Mouse (Mus musculus): Measurements from ENCODE around the gene Lsm2. TPM values are rescaled to one million over a fixed set of nuclear protein-coding genes. Genes with fewer than 3 reads are reported as not detected.
"Not testable (repeated sequence)": the region's sequence is repeated elsewhere in the genome, so short reads cannot be mapped to it uniquely, and the experiment has no call there.

The Lsm2 gene
- polyA plus RNA-seq, 1 experiment: 60.7 TPM

- no peak overlapping the region for H3K27ac ChIP-seq (ENCODE audit: insufficient read depth, low read length)
- H3K36me3 ChIP-seq (ENCODE audit: control insufficient read depth, insufficient read depth, low read length): peaks cover 30% of the 10 kb centered on the region
- no peak for DNase-seq (ENCODE audit: low read depth in 1 of 2, low spot score in 2 of 2)
- H3K4me3 ChIP-seq (ENCODE audit: extremely low read depth, insufficient read depth, insufficient read length): no peak overlapping the region
- TF ChIP-seq POLR2A (IDR thresholded peaks at IDR 0.05; ENCODE audit: low read depth, low read length) (no peak), CTCF (IDR thresholded peaks at IDR 0.05; ENCODE audit: extremely low read depth, insufficient read depth, insufficient read length, insufficient replicate concordance) (no peak)
- no peaks in the 10 kb centered on the region for H3K27me3 ChIP-seq (ENCODE audit: control insufficient read depth, insufficient read depth, low read length)
- 96% methylated on average over 17 of the region's 17 CpGs for WGBS
- no peaks in the 10 kb centered on the region for H3K4me1 ChIP-seq (ENCODE audit: control insufficient read depth, insufficient read depth, insufficient read length)
Observed at GRCm38 (mm10) chr17:35004075-35004717, 22.5 kb downstream of the Lsm2 start.

DNA sequence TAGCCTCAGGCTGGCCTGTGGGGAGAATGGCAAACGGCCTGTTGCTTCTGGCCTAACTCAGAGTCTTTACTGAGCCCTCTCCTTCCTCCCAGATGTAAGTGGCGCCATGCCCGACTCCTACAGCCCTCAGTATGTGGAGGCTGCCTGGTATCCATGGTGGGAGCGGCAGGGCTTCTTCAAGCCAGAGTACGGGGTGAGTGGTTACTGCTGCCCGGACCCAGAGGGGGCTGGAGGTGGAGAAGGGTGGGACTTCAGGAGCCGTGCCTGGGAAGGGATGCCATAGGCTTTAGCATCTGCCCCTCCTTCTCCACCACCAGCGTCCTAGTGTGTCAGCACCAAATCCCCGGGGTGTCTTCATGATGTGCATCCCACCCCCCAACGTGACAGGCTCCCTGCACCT, 23.5 kb downstream of the Lsm2 start:
- no peak for TF ChIP-seq POLR2A (IDR thresholded peaks at IDR 0.05; ENCODE audit: low read depth, low read length)
- TF ChIP-seq CTCF (IDR thresholded peaks at IDR 0.05; ENCODE audit: extremely low read depth, insufficient read depth, insufficient read length, insufficient replicate concordance): no peak
- DNase-seq (ENCODE audit: low read depth in 1 of 2, low spot score in 2 of 2): no peak
- Histone ChIP-seq H3K27ac (ENCODE audit: insufficient read depth, low read length) (no peak overlapping the region), H3K4me3 (ENCODE audit: extremely low read depth, insufficient read depth, insufficient read length) (no peak overlapping the region), H3K36me3 (ENCODE audit: control insufficient read depth, insufficient read depth, low read length) (peaks cover 32% of the 10 kb centered on the region), H3K27me3 (ENCODE audit: control insufficient read depth, insufficient read depth, low read length) (no peaks in the 10 kb centered on the region), H3K4me1 (ENCODE audit: control insufficient read depth, insufficient read depth, insufficient read length) (no peaks in the 10 kb centered on the region)
- 93% methylated on average over 10 of the region's 10 CpGs for WGBS

GRCm38 (mm10) chr17:35005902-35006301, 24.2 kb downstream of the Lsm2 start:
- not testable (repeated sequence) for H3K4me1 ChIP-seq (ENCODE audit: control insufficient read depth, insufficient read depth, insufficient read length); H3K27ac ChIP-seq (ENCODE audit: insufficient read depth, low read length); DNase-seq (ENCODE audit: low read depth in 1 of 2, low spot score in 2 of 2); H3K4me3 ChIP-seq (ENCODE audit: extremely low read depth, insufficient read depth, insufficient read length); H3K27me3 ChIP-seq (ENCODE audit: control insufficient read depth, insufficient read depth, low read length)
- 93% methylated on average over 4 of the region's 5 CpGs for WGBS
- H3K36me3 ChIP-seq (ENCODE audit: control insufficient read depth, insufficient read depth, low read length): peaks cover 39% of the 10 kb centered on the region

- Histone ChIP-seq H3K27ac (ENCODE audit: insufficient read depth, low read length) (no peak overlapping the region), H3K27me3 (ENCODE audit: control insufficient read depth, insufficient read depth, low read length) (no peaks in the 10 kb centered on the region), H3K36me3 (ENCODE audit: control insufficient read depth, insufficient read depth, low read length) (peaks cover 55% of the 10 kb centered on the region), H3K4me3 (ENCODE audit: extremely low read depth, insufficient read depth, insufficient read length) (no peak overlapping the region), H3K4me1 (ENCODE audit: control insufficient read depth, insufficient read depth, insufficient read length) (no peaks in the 10 kb centered on the region)
- TF ChIP-seq POLR2A (IDR thresholded peaks at IDR 0.05; ENCODE audit: low read depth, low read length) (no peak), CTCF (IDR thresholded peaks at IDR 0.05; ENCODE audit: extremely low read depth, insufficient read depth, insufficient read length, insufficient replicate concordance) (no peak)
- WGBS: 90% methylated on average over 7 of the region's 7 CpGs
- DNase-seq (ENCODE audit: low read depth in 1 of 2, low spot score in 2 of 2): no peak
Observed at GRCm38 (mm10) chr17:35007387-35007991, 25.8 kb downstream of the Lsm2 start.

GRCm38 (mm10) chr17:35009586-35009985, 27.9 kb downstream of the Lsm2 start:
- 94% methylated on average over 7 of the region's 7 CpGs for WGBS
- no peaks in the 10 kb centered on the region for H3K27me3 ChIP-seq (ENCODE audit: control insufficient read depth, insufficient read depth, low read length)
- no peak for DNase-seq (ENCODE audit: low read depth in 1 of 2, low spot score in 2 of 2)
- H3K4me1 ChIP-seq (ENCODE audit: control insufficient read depth, insufficient read depth, insufficient read length): no peaks in the 10 kb centered on the region
- H3K4me3 ChIP-seq (ENCODE audit: extremely low read depth, insufficient read depth, insufficient read length): no peak overlapping the region
- H3K36me3 ChIP-seq (ENCODE audit: control insufficient read depth, insufficient read depth, low read length): peaks cover 69% of the 10 kb centered on the region
- no peak for TF ChIP-seq POLR2A (IDR thresholded peaks at IDR 0.05; ENCODE audit: low read depth, low read length)
- TF ChIP-seq CTCF (IDR thresholded peaks at IDR 0.05; ENCODE audit: extremely low read depth, insufficient read depth, insufficient read length, insufficient replicate concordance): no peak
- H3K27ac ChIP-seq (ENCODE audit: insufficient read depth, low read length): no peak overlapping the region

DNA sequence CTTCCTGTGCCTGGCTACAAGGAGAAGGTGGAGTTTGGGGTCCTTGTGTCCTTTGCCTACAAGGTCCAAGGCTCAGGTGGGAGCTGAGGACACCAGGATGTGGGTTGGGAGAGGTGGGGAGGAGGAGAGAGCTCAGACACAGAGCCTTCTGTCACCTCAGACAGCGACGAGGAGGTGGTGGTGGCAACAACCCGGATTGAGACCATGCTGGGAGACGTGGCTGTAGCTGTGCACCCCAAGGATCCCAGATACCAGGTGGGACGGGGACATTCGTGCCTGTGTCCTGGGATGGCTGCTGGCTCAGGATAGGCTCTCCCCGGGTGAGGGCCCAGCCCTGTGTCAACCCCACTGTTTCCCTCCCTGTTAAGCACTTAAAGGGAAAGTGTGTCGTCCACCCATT, 29.8 kb downstream of the Lsm2 start:
- no peak for DNase-seq (ENCODE audit: low read depth in 1 of 2, low spot score in 2 of 2)
- Histone ChIP-seq H3K27ac (ENCODE audit: insufficient read depth, low read length) (no peak overlapping the region), H3K27me3 (ENCODE audit: control insufficient read depth, insufficient read depth, low read length) (no peaks in the 10 kb centered on the region), H3K36me3 (ENCODE audit: control insufficient read depth, insufficient read depth, low read length) (peaks cover 74% of the 10 kb centered on the region), H3K4me1 (ENCODE audit: control insufficient read depth, insufficient read depth, insufficient read length) (peaks cover 6% of the 10 kb centered on the region), H3K4me3 (ENCODE audit: extremely low read depth, insufficient read depth, insufficient read length) (no peak overlapping the region)
- TF ChIP-seq POLR2A (IDR thresholded peaks at IDR 0.05; ENCODE audit: low read depth, low read length) (no peak), CTCF (IDR thresholded peaks at IDR 0.05; ENCODE audit: extremely low read depth, insufficient read depth, insufficient read length, insufficient replicate concordance) (no peak)
- 99% methylated on average over 8 of the region's 8 CpGs for WGBS

DNA sequence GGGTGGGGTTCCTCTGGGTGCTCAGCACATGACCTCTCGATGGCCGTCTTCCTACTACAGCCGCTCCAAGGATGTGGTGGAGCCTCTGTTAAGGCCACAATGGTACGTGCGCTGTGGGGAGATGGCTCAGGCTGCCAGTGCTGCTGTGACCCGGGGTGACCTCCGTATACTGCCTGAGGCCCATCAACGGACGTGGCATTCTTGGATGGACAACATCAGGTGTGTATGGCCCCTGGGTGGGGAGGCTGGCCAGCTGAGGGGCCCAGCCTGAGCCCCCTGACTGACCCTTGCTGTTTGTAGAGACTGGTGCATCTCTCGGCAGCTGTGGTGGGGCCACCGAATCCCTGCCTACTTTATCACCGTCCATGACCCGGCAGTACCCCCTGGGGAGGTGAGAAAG, 30.8 kb downstream of the Lsm2 start:
- no peaks in the 10 kb centered on the region for H3K27me3 ChIP-seq (ENCODE audit: control insufficient read depth, insufficient read depth, low read length)
- WGBS: 92% methylated on average over 13 of the region's 13 CpGs
- DNase-seq (ENCODE audit: low read depth in 1 of 2, low spot score in 2 of 2): no peak
- H3K4me3 ChIP-seq (ENCODE audit: extremely low read depth, insufficient read depth, insufficient read length): no peak overlapping the region
- TF ChIP-seq CTCF (IDR thresholded peaks at IDR 0.05; ENCODE audit: extremely low read depth, insufficient read depth, insufficient read length, insufficient replicate concordance) (no peak), POLR2A (IDR thresholded peaks at IDR 0.05; ENCODE audit: low read depth, low read length) (no peak)
- peaks cover 74% of the 10 kb centered on the region for H3K36me3 ChIP-seq (ENCODE audit: control insufficient read depth, insufficient read depth, low read length)
- H3K27ac ChIP-seq (ENCODE audit: insufficient read depth, low read length): no peak overlapping the region
- peaks cover 11% of the 10 kb centered on the region for H3K4me1 ChIP-seq (ENCODE audit: control insufficient read depth, insufficient read depth, insufficient read length)
